Mouse (Mus musculus) midbrain, embryonic 14.5 days (tissue): ENCODE data around the gene Lgr6. TPM values are rescaled to one million over a fixed set of nuclear protein-coding genes. Genes with fewer than 3 reads are reported as not detected.

ENCODE experiments used
- ATAC-seq: fragments of 200-750 bp; cut with Nextera tagmentation; 2 replicates; pipeline ENCODE4 v1.8.0; 2017; ENCODE audit warnings: moderate number of reproducible peaks, moderate library complexity; ENCODE audit not compliant: low FRiP score, low TSS enrichment
- DNase-seq: peaks from one replicate; pipeline ENCODE4 v3.0.0-alpha.2; 2015
- H3K27ac ChIP-seq: fragments of 300-500 bp; sonication (generic); replicated peaks from 2 replicates; pipeline ENCODE4 v1.5.1; 2014; ENCODE audit warnings: mild to moderate bottlenecking, low read depth, low read length, moderate library complexity
- H3K27me3 ChIP-seq: fragments of 300-500 bp; sonication (generic); 2 replicates; pipeline ENCODE4 v1.6.1; 2014; ENCODE audit warnings: low read length, control low read depth, mixed read lengths; ENCODE audit not compliant: control insufficient read depth, insufficient read depth
- H3K36me3 ChIP-seq: fragments of 300-500 bp; sonication (generic); 2 replicates; pipeline ENCODE4 v1.6.1; 2014; ENCODE audit warnings: low read length, control low read depth; ENCODE audit not compliant: control insufficient read depth, insufficient read depth
- H3K4me1 ChIP-seq: fragments of 300-500 bp; sonication (generic); 2 replicates; pipeline ENCODE4 v1.6.1; 2014; ENCODE audit warnings: mild to moderate bottlenecking, antibody characterized with exemption, low read length, control low read depth; ENCODE audit not compliant: control insufficient read depth, insufficient read depth
- H3K4me2 ChIP-seq: fragments of 300-500 bp; sonication (generic); 2 replicates; pipeline ENCODE4 v1.6.1; 2014; ENCODE audit warnings: mild to moderate bottlenecking, low read length, moderate library complexity
- H3K4me3 ChIP-seq: fragments of 300-500 bp; sonication (generic); replicated peaks from 2 replicates; pipeline ENCODE4 v1.5.1; 2014; ENCODE audit warnings: low read depth, low read length
- H3K9ac ChIP-seq: fragments of 300-500 bp; sonication (generic); replicated peaks from 2 replicates; pipeline ENCODE4 v1.6.1; 2014; ENCODE audit warnings: mild to moderate bottlenecking, low read length, moderate library complexity
- H3K9me3 ChIP-seq: fragments of 300-500 bp; sonication (generic); 2 replicates; pipeline ENCODE4 v1.6.1; 2016; ENCODE audit warnings: low read length, control low read depth, mixed read lengths; ENCODE audit not compliant: control insufficient read depth
- WGBS: fragments of 180-500 bp; shearing (Covaris S2); extraction: QIAGEN DNeasy Blood & Tissue Kit; methylation state at CpG from one replicate; pipeline ENCODE4 v1.1.7; 2014; 5-methylcytosine and 5-hydroxymethylcytosine counted together
- polyA plus RNA-seq: library from polyadenylated mRNA; unstranded; fragments of >200 nt; fragmentation: Nextera tagmentation; extraction: Ambion mirVana; gene quantifications from 2 replicates; pipeline ENCODE4 v1.2.1, GENCODE M21; 2014

Lgr6 gene
- polyA plus RNA-seq, 1 experiment from 2014 or later = 0.87 TPM

- H3K27ac ChIP-seq = no peak overlapping the region
Observed at GRCm38 (mm10) chr1:134995954-134996353, 109.1 kb downstream of the Lgr6 start.

GRCm38 (mm10) chr1:134995437-134995836 lies 109.6 kb downstream of the Lgr6 start:
- WGBS = 40% methylated on average over 4 of the region's 4 CpGs
- no peaks in the 10 kb centered on the region for H3K9me3 ChIP-seq
- no peak overlapping the region for H3K4me2 ChIP-seq
- DNase-seq = peak; percentile 46
- no peaks in the 10 kb centered on the region for H3K27me3 ChIP-seq
- H3K4me3 ChIP-seq = no peak overlapping the region
- no peaks in the 10 kb centered on the region for H3K36me3 ChIP-seq
- no peak overlapping the region for H3K9ac ChIP-seq
- 0 out of 2 replicates have a peak overlapping the region, but pooled peaks have one; percentile 20 for H3K27ac ChIP-seq
- no peak for ATAC-seq
- 0 out of 2 replicates have a peak, but pooled peaks cover 2% of the 10 kb centered on the region for H3K4me1 ChIP-seq

More at GRCm38 (mm10) chr1:134995954-134996353, 109.1 kb downstream of the Lgr6 start:
- Histone ChIP-seq H3K36me3 (no peaks in the 10 kb centered on the region), H3K9me3 (no peaks in the 10 kb centered on the region), H3K27me3 (no peaks in the 10 kb centered on the region), H3K4me2 (no peak overlapping the region), H3K4me1 (0 out of 2 replicates have a peak, but pooled peaks cover 2% of the 10 kb centered on the region), H3K4me3 (no peak overlapping the region), H3K9ac (no peak overlapping the region)
- DNase-seq (no peak), ATAC-seq (no peak)
- WGBS = 29% methylated on average over 1 of the region's 1 CpGs

GRCm38 (mm10) chr1:134994739-134995138 lies 110.3 kb downstream of the Lgr6 start:
- H3K4me3 ChIP-seq = no peak overlapping the region
- no peak overlapping the region for H3K9ac ChIP-seq
- H3K27me3 ChIP-seq = no peaks in the 10 kb centered on the region
- no peaks in the 10 kb centered on the region for H3K36me3 ChIP-seq
- H3K4me1 ChIP-seq = 0 out of 2 replicates have a peak, but pooled peaks cover 2% of the 10 kb centered on the region
- H3K27ac ChIP-seq = no peak overlapping the region
- no peak overlapping the region for H3K4me2 ChIP-seq
- 82% methylated on average over 3 of the region's 3 CpGs for WGBS
- ATAC-seq (no peak), DNase-seq (no peak)
- no peaks in the 10 kb centered on the region for H3K9me3 ChIP-seq

- Histone ChIP-seq H3K4me2 (no peak overlapping the region), H3K4me3 (no peak overlapping the region), H3K4me1 (peaks cover 9% of the 10 kb centered on the region; the same call in 1 of the 2 replicates), H3K27ac (no peak overlapping the region), H3K9ac (no peak overlapping the region), H3K9me3 (no peaks in the 10 kb centered on the region), H3K36me3 (no peaks in the 10 kb centered on the region), H3K27me3 (peaks cover 9% of the 10 kb centered on the region; the same call in 1 of the 2 replicates)
- WGBS = 58% methylated on average over 8 of the region's 8 CpGs
- DNase-seq = no peak
- ATAC-seq = no peak
Observed at GRCm38 (mm10) chr1:134992046-134992645, 112.9 kb downstream of the Lgr6 start.

GRCm38 (mm10) chr1:134989372-134989771 lies 115.7 kb downstream of the Lgr6 start:
- peak; percentile 96 for DNase-seq
- H3K9ac ChIP-seq = no peak overlapping the region
- H3K36me3 ChIP-seq = no peaks in the 10 kb centered on the region
- no peak overlapping the region for H3K27ac ChIP-seq
- H3K4me1 ChIP-seq = peaks cover 7% of the 10 kb centered on the region; the same call in 1 of the 2 replicates
- peaks cover 9% of the 10 kb centered on the region; the same call in 1 of the 2 replicates for H3K27me3 ChIP-seq
- H3K4me2 ChIP-seq = no peak overlapping the region
- 8% methylated on average over 7 of the region's 7 CpGs for WGBS
- no peaks in the 10 kb centered on the region for H3K9me3 ChIP-seq
- no peak overlapping the region for H3K4me3 ChIP-seq
- no peak for ATAC-seq

GRCm38 (mm10) chr1:134987962-134988341 lies 117.1 kb downstream of the Lgr6 start:
- ATAC-seq = peak; percentile 31; the same call in 1 of the 2 replicates
- WGBS = 5% methylated on average over 14 of the region's 14 CpGs
- peak overlapping the region; percentile 39 for H3K4me3 ChIP-seq

GRCm38 (mm10) chr1:134987173-134987961 lies 117.7 kb downstream of the Lgr6 start:
- ATAC-seq (peak; percentile 76), DNase-seq (peak; percentile 88)
- Histone ChIP-seq H3K4me2 (peak overlapping the region; percentile 80), H3K4me3 (peak overlapping the region; percentile 39), H3K9me3 (no peaks in the 10 kb centered on the region), H3K27me3 (peaks cover 9% of the 10 kb centered on the region; the same call in 1 of the 2 replicates), H3K9ac (peak overlapping the region; percentile 53), H3K4me1 (peaks cover 7% of the 10 kb centered on the region; the same call in 1 of the 2 replicates), H3K36me3 (no peaks in the 10 kb centered on the region), H3K27ac (no peak overlapping the region)
- 30% methylated on average over 48 of the region's 48 CpGs for WGBS

More at GRCm38 (mm10) chr1:134987962-134988341, 117.1 kb downstream of the Lgr6 start:
- DNase-seq = peak; percentile 32
- peak overlapping the region; percentile 53 for H3K9ac ChIP-seq
- H3K9me3 ChIP-seq = no peaks in the 10 kb centered on the region
- H3K27me3 ChIP-seq = peaks cover 9% of the 10 kb centered on the region; the same call in 1 of the 2 replicates
- peak overlapping the region; percentile 80 for H3K4me2 ChIP-seq
- H3K27ac ChIP-seq = no peak overlapping the region
- H3K4me1 ChIP-seq = peaks cover 7% of the 10 kb centered on the region; the same call in 1 of the 2 replicates
- H3K36me3 ChIP-seq = no peaks in the 10 kb centered on the region

GRCm38 (mm10) chr1:134972920-134973319 lies 132.2 kb downstream of the Lgr6 start:
- no peak overlapping the region for H3K27ac ChIP-seq
- no peak overlapping the region for H3K9ac ChIP-seq
- no peaks in the 10 kb centered on the region for H3K4me1 ChIP-seq
- H3K4me3 ChIP-seq = no peak overlapping the region
- no peaks in the 10 kb centered on the region for H3K9me3 ChIP-seq
- ATAC-seq (no peak), DNase-seq (peak; percentile 57)
- WGBS = 65% methylated on average over 1 of the region's 1 CpGs
- no peak overlapping the region for H3K4me2 ChIP-seq
- no peaks in the 10 kb centered on the region for H3K27me3 ChIP-seq
- peaks cover 18% of the 10 kb centered on the region for H3K36me3 ChIP-seq
